Mouse (Mus musculus) hindbrain, embryonic 12.5 days (tissue): ENCODE results near the gene Chga. TPM values are rescaled to one million over a fixed set of nuclear protein-coding genes. Genes with fewer than 3 reads are reported as not detected.

Experiments
- ATAC-seq: fragments of 200-750 bp; cut with Nextera tagmentation; 2 replicates; pipeline ENCODE4 v1.8.0; 2017; ENCODE audit warnings: moderate TSS enrichment; ENCODE audit not compliant: low FRiP score
- H3K27ac ChIP-seq: fragments of 300-500 bp; sonication (generic); 2 replicates; pipeline ENCODE4 v1.5.1; 2016; ENCODE audit warnings: mild to moderate bottlenecking
- H3K27me3 ChIP-seq: fragments of 300-500 bp; sonication (generic); 2 replicates; pipeline ENCODE4 v1.6.1; 2016; ENCODE audit warnings: mild to moderate bottlenecking
- H3K36me3 ChIP-seq: fragments of 300-500 bp; sonication (generic); 2 replicates; pipeline ENCODE4 v1.6.1; 2016; ENCODE audit warnings: mild to moderate bottlenecking
- H3K4me1 ChIP-seq: fragments of 300-500 bp; sonication (generic); 2 replicates; pipeline ENCODE4 v1.6.1; 2016
- H3K4me2 ChIP-seq: fragments of 300-500 bp; sonication (generic); replicated peaks from 2 replicates; pipeline ENCODE4 v1.6.1; 2016; ENCODE audit warnings: mild to moderate bottlenecking
- H3K4me3 ChIP-seq: fragments of 300-500 bp; sonication (generic); 2 replicates; pipeline ENCODE4 v1.5.1; 2016; ENCODE audit warnings: mild to moderate bottlenecking
- H3K9ac ChIP-seq: fragments of 300-500 bp; sonication (generic); 2 replicates; pipeline ENCODE4 v1.6.1; 2016; ENCODE audit warnings: mild to moderate bottlenecking, moderate library complexity
- H3K9me3 ChIP-seq: fragments of 300-500 bp; sonication (generic); replicated peaks from 2 replicates; pipeline ENCODE4 v1.6.1; 2016; ENCODE audit warnings: mild to moderate bottlenecking
- WGBS: fragments of 180-500 bp; shearing (Covaris S2); methylation state at CpG from one replicate; pipeline ENCODE4 v1.1.7; 2016; 5-methylcytosine and 5-hydroxymethylcytosine counted together
- polyA plus RNA-seq: library from polyadenylated mRNA; unstranded; fragments of >200 nt; fragmentation: Nextera tagmentation; extraction: Ambion mirVana; gene quantifications from 2 replicates; pipeline ENCODE4 v1.2.1, GENCODE M21; 2016

Chga gene
- polyA plus RNA-seq = 47.1 and 53.1 TPM in 2 replicates

DNA sequence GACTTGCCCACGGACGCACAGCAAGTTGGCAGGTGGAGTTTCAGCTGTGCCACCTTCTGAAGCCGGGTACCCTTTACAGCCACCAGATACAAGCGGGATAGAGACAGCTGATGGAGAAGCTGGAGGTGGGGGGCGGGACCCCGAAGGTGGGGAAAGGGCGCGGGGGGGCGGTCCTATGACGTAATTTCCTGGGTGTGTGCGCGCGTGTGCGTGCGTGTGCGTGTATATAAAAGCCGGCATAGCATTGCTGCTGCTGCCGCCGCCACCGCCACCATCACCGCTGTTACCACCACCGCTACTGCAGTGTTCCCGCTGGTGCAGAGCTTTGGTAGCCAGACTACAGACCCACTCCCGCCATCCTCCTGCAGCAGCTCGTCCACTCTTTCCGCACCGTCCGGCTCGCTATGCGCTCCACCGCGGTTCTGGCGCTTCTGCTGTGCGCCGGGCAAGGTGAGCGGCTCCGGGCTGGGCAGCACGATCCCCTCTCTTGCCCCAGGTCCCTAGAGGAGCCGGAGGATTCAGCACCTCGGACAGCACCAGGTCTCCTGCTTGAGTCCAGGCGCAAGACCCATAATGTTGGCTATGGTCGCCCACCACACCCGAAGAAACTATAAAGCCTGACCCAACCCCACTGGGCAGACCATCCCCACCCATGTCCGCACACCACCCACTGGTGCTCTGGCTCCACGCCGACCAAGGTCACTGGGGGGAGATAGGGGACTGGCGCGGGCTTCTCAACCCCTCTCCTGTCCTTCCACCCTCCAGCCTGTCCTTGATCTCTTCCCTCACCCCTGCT lies at the start of gene Chga:
Gene Chga, plus strand, starts transcription at position 249 of the 796 bp plus-strand sequence.
- peak; percentile 80 for ATAC-seq
- Histone ChIP-seq H3K27ac (peak within 1 kb of the TSS; percentile 72), H3K4me3 (peak within 1 kb of the TSS; percentile 60), H3K9ac (peak within 1 kb of the TSS; percentile 70), H3K9me3 (no peaks in the 10 kb centered on the region), H3K36me3 (0 out of 2 replicates have a peak, but pooled peaks cover 3% of the 10 kb centered on the region), H3K4me1 (peaks cover 31% of the 10 kb centered on the region), H3K27me3 (peaks cover 18% of the 10 kb centered on the region), H3K4me2 (peak within 1 kb of the TSS; percentile 69)
- 3% methylated on average over 46 of the region's 48 CpGs for WGBS

DNA sequence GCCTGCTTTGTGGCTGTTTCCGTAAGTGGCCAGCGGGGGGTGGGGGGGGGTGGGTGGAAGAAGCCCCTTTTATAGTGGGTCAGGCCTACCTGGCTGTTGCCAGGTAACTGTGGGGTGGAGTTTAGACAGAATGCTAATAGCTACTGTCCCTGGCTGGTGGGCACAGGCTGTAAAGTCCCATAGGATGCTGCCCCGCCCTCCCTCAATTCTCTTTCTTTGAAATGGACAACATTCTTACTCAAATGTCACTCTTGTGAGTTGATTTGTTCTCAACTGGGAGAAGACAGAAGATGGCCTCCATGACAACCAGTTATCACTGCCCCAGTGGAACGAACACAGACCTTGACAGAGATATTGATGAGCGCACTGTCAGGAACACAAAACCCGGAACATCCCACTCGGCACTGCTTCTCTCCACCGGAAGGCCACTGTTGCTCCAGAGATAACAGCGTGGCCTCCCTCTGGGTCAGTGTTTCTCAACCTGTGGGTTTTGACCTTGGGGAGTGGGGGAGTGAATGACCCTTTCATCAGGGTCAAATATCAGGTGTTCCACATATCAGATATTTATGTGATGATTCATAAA lies 49.5 kb upstream of the Chga start:
- no peaks in the 10 kb centered on the region for H3K36me3 ChIP-seq
- no peak overlapping the region for H3K4me2 ChIP-seq
- WGBS = 71% methylated on average over 9 of the region's 9 CpGs
- H3K4me1 ChIP-seq = 0 out of 2 replicates have a peak, but pooled peaks cover 3% of the 10 kb centered on the region
- H3K27ac ChIP-seq = no peak overlapping the region
- no peak overlapping the region for H3K4me3 ChIP-seq
- ATAC-seq = no peak
- no peak overlapping the region for H3K9ac ChIP-seq
- H3K9me3 ChIP-seq = no peaks in the 10 kb centered on the region
- no peaks in the 10 kb centered on the region for H3K27me3 ChIP-seq

GRCm38 (mm10) chr12:102505949-102506348 lies 48.8 kb upstream of the Chga start:
- H3K4me3 ChIP-seq = no peak overlapping the region
- ATAC-seq = no peak
- H3K27me3 ChIP-seq = no peaks in the 10 kb centered on the region
- 0 out of 2 replicates have a peak, but pooled peaks cover 3% of the 10 kb centered on the region for H3K4me1 ChIP-seq
- H3K4me2 ChIP-seq = no peak overlapping the region
- H3K9ac ChIP-seq = no peak overlapping the region
- H3K27ac ChIP-seq = no peak overlapping the region
- no peaks in the 10 kb centered on the region for H3K9me3 ChIP-seq
- H3K36me3 ChIP-seq = no peaks in the 10 kb centered on the region
- 93% methylated on average over 7 of the region's 7 CpGs for WGBS

GRCm38 (mm10) chr12:102511363-102511762 lies 43.4 kb upstream of the Chga start:
- Histone ChIP-seq H3K4me3 (no peak overlapping the region), H3K27ac (0 out of 2 replicates have a peak overlapping the region, but pooled peaks have one; percentile 5), H3K4me1 (peaks cover 5% of the 10 kb centered on the region), H3K4me2 (no peak overlapping the region), H3K9ac (no peak overlapping the region), H3K27me3 (no peaks in the 10 kb centered on the region), H3K9me3 (no peaks in the 10 kb centered on the region), H3K36me3 (no peaks in the 10 kb centered on the region)
- ATAC-seq = peak; percentile 85
- 34% methylated on average over 3 of the region's 3 CpGs for WGBS

DNA sequence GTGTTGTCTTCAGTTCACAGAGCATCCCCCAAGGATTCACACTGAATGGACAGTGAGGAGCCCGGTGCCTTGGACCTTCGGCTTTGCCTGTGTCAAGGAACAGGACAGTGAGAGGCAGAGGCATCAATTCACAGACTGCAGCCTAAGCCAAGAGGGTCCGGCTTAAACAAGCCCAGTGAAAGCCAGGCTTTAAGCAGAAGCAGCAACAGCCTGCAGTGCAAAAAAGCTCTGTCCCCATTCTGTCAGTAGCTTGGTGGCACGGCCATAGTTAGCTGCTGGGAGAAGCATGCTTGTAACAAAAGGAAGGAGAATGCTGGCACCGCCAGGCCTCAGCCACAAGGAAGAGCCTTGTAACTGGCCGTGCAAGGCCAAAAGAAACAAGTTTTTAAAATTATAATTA lies 40.6 kb upstream of the Chga start:
- Histone ChIP-seq H3K9ac (no peak overlapping the region), H3K27ac (no peak overlapping the region), H3K36me3 (no peaks in the 10 kb centered on the region), H3K4me1 (peaks cover 5% of the 10 kb centered on the region), H3K4me3 (no peak overlapping the region), H3K4me2 (no peak overlapping the region), H3K27me3 (no peaks in the 10 kb centered on the region), H3K9me3 (no peaks in the 10 kb centered on the region)
- WGBS = 52% methylated on average over 6 of the region's 6 CpGs
- no peak for ATAC-seq

- Histone ChIP-seq H3K9ac (no peak overlapping the region), H3K27ac (no peak overlapping the region), H3K4me1 (peaks cover 5% of the 10 kb centered on the region), H3K4me2 (no peak overlapping the region), H3K9me3 (no peaks in the 10 kb centered on the region), H3K4me3 (no peak overlapping the region), H3K27me3 (no peaks in the 10 kb centered on the region), H3K36me3 (no peaks in the 10 kb centered on the region)
- ATAC-seq = no peak
- 75% methylated on average over 6 of the region's 6 CpGs for WGBS
These were observed 40.0 kb upstream of the Chga start for GRCm38 (mm10) chr12:102514751-102515150.

- WGBS = 77% methylated on average over 4 of the region's 4 CpGs
- Histone ChIP-seq H3K36me3 (no peaks in the 10 kb centered on the region), H3K4me1 (peaks cover 5% of the 10 kb centered on the region), H3K9me3 (no peaks in the 10 kb centered on the region), H3K4me3 (no peak overlapping the region), H3K4me2 (no peak overlapping the region), H3K27ac (no peak overlapping the region), H3K27me3 (no peaks in the 10 kb centered on the region), H3K9ac (no peak overlapping the region)
- no peak for ATAC-seq
These were observed 38.6 kb upstream of the Chga start for GRCm38 (mm10) chr12:102516151-102516550.

GRCm38 (mm10) chr12:102517647-102518046 lies 37.1 kb upstream of the Chga start:
- no peak overlapping the region for H3K4me3 ChIP-seq
- ATAC-seq = no peak
- WGBS = 83% methylated on average over 13 of the region's 13 CpGs
- H3K4me1 ChIP-seq = peaks cover 5% of the 10 kb centered on the region; the same call in 1 of the 2 replicates
- no peak overlapping the region for H3K4me2 ChIP-seq
- H3K9me3 ChIP-seq = no peaks in the 10 kb centered on the region
- H3K27ac ChIP-seq = no peak overlapping the region
- no peaks in the 10 kb centered on the region for H3K27me3 ChIP-seq
- no peaks in the 10 kb centered on the region for H3K36me3 ChIP-seq
- no peak overlapping the region for H3K9ac ChIP-seq

DNA sequence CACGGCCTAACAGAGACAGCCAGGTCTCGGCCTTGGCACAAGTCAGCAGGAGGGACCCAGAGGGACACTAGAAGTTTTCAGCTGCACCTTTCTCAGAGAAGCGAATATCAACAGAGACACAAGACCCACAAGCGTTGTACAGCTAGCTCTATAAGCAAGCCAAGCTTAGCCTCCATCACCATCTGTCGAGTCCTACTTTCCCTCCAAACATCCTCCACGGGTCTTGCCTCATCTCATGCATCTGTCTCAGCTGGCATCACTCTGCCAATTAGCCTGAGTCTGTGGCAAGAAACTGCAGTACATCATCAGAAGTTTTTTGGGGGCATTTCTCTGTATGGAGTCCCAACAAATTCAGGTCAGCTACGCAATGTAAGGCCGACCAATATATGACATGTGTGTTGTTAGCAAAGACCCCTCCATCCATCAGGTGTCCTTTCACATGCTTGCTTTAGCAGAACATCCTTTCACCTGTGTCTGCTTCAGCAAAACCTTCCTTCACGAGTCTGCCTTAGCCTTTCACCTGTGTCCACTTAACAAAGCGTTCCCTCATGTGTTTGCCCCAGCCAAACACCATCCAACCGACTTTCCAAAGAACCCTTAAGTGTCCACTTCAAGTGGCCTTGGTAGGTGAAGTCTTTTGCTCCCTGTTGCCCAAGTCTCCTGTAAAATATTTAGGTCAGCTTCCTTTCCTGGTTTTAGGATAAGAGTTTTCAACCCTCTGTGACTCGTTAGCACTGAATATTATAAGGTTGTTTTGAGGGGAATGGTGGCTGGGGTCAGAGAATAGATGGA lies 34.6 kb upstream of the Chga start:
- Histone ChIP-seq H3K4me1 (peaks cover 5% of the 10 kb centered on the region; the same call in 1 of the 2 replicates), H3K4me3 (no peak overlapping the region), H3K27me3 (no peaks in the 10 kb centered on the region), H3K36me3 (no peaks in the 10 kb centered on the region), H3K27ac (no peak overlapping the region), H3K4me2 (no peak overlapping the region), H3K9ac (no peak overlapping the region), H3K9me3 (no peaks in the 10 kb centered on the region)
- ATAC-seq = no peak
- WGBS = 88% methylated on average over 12 of the region's 12 CpGs

DNA sequence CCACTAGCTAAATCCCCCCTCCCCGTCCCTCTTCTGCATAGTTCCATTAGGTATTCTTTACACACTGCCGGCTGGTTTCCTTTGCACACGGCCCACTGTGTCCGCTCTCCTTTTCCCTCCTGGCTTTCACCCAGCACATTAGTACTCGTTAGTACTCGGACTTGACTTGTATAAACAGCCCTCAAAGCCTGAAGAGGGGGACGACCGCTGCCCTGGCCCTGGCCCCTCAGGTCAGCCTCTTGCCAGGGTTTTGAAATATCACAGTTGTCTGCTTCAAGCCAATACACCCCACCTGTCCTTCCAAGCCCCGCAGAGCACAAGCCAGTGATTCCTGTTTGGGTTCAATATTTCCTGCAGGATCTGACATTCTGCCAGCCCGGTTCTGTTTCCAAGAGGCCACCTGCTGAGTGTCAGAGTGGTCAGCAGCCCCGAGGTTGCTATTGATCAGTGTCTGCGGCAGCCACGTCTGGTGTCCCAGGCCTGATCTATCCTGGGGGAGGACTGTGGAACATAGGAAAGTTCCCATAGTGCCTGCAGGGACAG lies 32.9 kb upstream of the Chga start:
- H3K4me3 ChIP-seq = no peak overlapping the region
- no peaks in the 10 kb centered on the region for H3K36me3 ChIP-seq
- ATAC-seq = no peak
- no peak overlapping the region; the same call in 1 of the 2 replicates for H3K9ac ChIP-seq
- peaks cover 5% of the 10 kb centered on the region; the same call in 1 of the 2 replicates for H3K4me1 ChIP-seq
- no peak overlapping the region for H3K27ac ChIP-seq
- H3K9me3 ChIP-seq = no peaks in the 10 kb centered on the region
- H3K27me3 ChIP-seq = no peaks in the 10 kb centered on the region
- WGBS = 44% methylated on average over 13 of the region's 13 CpGs
- no peak overlapping the region for H3K4me2 ChIP-seq

- Histone ChIP-seq H3K27ac (no peak overlapping the region), H3K4me1 (peaks cover 5% of the 10 kb centered on the region; the same call in 1 of the 2 replicates), H3K9me3 (no peaks in the 10 kb centered on the region), H3K4me3 (no peak overlapping the region), H3K36me3 (no peaks in the 10 kb centered on the region), H3K27me3 (no peaks in the 10 kb centered on the region), H3K9ac (no peak overlapping the region), H3K4me2 (no peak overlapping the region)
- ATAC-seq = no peak
- WGBS = 69% methylated on average over 3 of the region's 3 CpGs
These were observed 30.6 kb upstream of the Chga start for GRCm38 (mm10) chr12:102524216-102524615.

DNA sequence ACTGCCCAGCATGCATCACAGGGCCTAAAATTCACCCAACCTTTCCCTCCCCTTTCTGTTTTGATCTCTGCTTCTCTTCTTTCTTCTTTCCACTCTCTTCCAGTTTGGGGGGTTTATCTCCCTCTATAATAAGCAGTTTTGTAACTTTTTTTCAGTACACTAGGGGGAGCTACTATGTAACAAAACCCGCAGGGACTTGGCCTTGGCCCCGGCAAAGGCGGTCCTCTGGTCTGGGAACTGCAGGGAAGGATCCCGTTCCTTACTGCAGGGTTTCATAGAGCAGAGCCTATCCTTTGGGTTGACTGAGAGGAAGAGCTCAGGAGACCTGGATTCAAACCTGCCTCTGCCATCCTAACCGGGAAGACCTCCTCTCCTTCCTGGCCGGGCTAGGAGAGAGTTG lies 30.0 kb upstream of the Chga start:
- no peaks in the 10 kb centered on the region for H3K9me3 ChIP-seq
- ATAC-seq = no peak
- no peak overlapping the region for H3K27ac ChIP-seq
- H3K4me1 ChIP-seq = peaks cover 5% of the 10 kb centered on the region; the same call in 1 of the 2 replicates
- 27% methylated on average over 6 of the region's 6 CpGs for WGBS
- H3K9ac ChIP-seq = no peak overlapping the region
- H3K4me3 ChIP-seq = no peak overlapping the region
- no peaks in the 10 kb centered on the region for H3K27me3 ChIP-seq
- no peak overlapping the region for H3K4me2 ChIP-seq
- H3K36me3 ChIP-seq = no peaks in the 10 kb centered on the region
